Mouse (Mus musculus): ENCODE measurements at regions not wholly inside any gene's neighbourhood (a gene's known extent, or its start where the extent isn't known, plus 50 kb on each side); places are given as distances from the start of the nearest gene placed in this dataset.
"Not testable (repeated sequence)": the region's sequence is repeated elsewhere in the genome, so short reads cannot be mapped to it uniquely, and the experiment has no call there.

DNA sequence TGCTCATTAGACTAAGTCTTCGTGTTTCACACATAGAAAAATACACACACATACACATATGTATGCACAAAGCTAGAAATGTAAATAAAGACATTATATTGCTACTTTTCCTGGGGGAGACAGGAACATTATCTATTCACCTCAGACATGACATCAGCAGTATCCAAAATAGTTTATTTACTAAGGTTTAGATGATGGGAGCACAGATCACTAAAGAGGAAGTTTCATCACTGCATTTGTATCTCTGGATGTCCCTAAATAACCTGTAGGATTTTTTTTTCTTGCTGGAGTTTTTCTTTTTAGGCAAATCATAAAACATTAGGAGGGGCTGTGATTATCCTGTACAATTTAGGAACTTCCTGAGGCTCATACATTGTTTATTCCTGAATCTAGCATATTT, 576.1 kb upstream of the Gje1 start:
- Histone ChIP-seq H3K9me3 (replicated peaks; ENCODE audit: low read length) (no peaks in the 10 kb centered on the region), H3K27me3 (replicated peaks) (no peaks in the 10 kb centered on the region), H3K36me3 (replicated peaks in 1 of 2; ENCODE audit: control insufficient read depth in 1 of 2, insufficient read depth in 1 of 2, low read length in 1 of 2) (no peaks in the 10 kb centered on the region), H3K4me1 (ENCODE audit: control insufficient read depth in 1 of 2, insufficient read depth in 2 of 2) (no peaks in the 10 kb centered on the region), H3K79me2 (replicated peaks; ENCODE audit: control insufficient read depth, extremely low read depth, insufficient read depth, poor library complexity, severe bottlenecking) (no peaks in the 10 kb centered on the region), H3K27ac (ENCODE audit: insufficient read depth, low read depth) (no peak overlapping the region), H3K4me2 (ENCODE audit: insufficient read depth, low read depth, poor library complexity, severe bottlenecking) (no peak overlapping the region), H3K4me3 (replicated peaks in 1 of 3; ENCODE audit: low read depth in 2 of 3, low read length in 2 of 3, poor library complexity in 1 of 3) (no peak overlapping the region), H3K9ac (ENCODE audit: insufficient read depth, low read depth) (no peak overlapping the region)
- dilution Hi-C loops (cut with MboI; ENCODE audit: extremely low pct_ligation_motif_present, extremely low pct_unique_long_range_greater_than_20kb, low sequenced_read_pairs) (no loop called here), in situ Hi-C loops (cut with MboI; ENCODE audit: low pct_ligation_motif_present, low pct_unique_long_range_greater_than_20kb, low sequenced_read_pairs) (no loop called here)
- no peak for TF ChIP-seq MAX (IDR thresholded peaks at IDR 0.05; ENCODE audit: low read length)
- no peak for TF ChIP-seq E2F4 (IDR thresholded peaks at IDR 0.05; ENCODE audit: insufficient replicate concordance, low read depth, low read length)
- TF ChIP-seq RAD21 (IDR thresholded peaks at IDR 0.05; ENCODE audit: low read depth, low read length) = no peak
- no peak for TF ChIP-seq ZMIZ1 (IDR thresholded peaks at IDR 0.05; ENCODE audit: low read depth, low read length)
- no peak for TF ChIP-seq MEF2A (IDR thresholded peaks at IDR 0.05; ENCODE audit: borderline replicate concordance, low read depth, low read length)
- no peak for DNase-seq (ENCODE audit: extremely low read depth)

DNA sequence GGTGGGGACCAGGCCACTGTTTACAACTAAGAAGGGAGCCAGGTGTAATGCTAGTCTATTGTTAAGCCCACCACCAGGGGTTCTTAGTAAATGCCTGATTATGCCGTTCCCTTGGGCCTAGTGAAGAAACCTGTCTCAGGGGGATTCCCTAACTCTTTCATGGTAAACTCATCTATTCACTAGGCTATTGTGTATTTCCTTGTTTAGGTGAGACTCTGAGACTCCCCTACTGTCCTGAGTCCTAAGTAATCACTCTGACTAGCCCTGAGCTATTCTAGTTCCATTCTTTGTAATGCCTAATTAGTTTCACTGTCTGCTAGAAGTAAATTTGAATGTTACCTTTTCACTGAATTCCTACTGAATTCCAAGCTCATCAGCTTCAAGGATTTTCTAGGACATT, 545.3 kb upstream of the Gje1 start:
- H3K9me3 ChIP-seq (replicated peaks; ENCODE audit: low read length); H3K4me1 ChIP-seq (ENCODE audit: control insufficient read depth in 1 of 2, insufficient read depth in 2 of 2); DNase-seq (ENCODE audit: extremely low read depth); H3K9ac ChIP-seq (ENCODE audit: insufficient read depth, low read depth); H3K27me3 ChIP-seq (replicated peaks); H3K36me3 ChIP-seq (replicated peaks in 1 of 2; ENCODE audit: control insufficient read depth in 1 of 2, insufficient read depth in 1 of 2, low read length in 1 of 2); dilution Hi-C loops (cut with MboI; ENCODE audit: extremely low pct_ligation_motif_present, extremely low pct_unique_long_range_greater_than_20kb, low sequenced_read_pairs); H3K27ac ChIP-seq (ENCODE audit: insufficient read depth, low read depth); H3K4me2 ChIP-seq (ENCODE audit: insufficient read depth, low read depth, poor library complexity, severe bottlenecking); H3K4me3 ChIP-seq (replicated peaks in 1 of 3; ENCODE audit: low read depth in 2 of 3, low read length in 2 of 3, poor library complexity in 1 of 3); H3K79me2 ChIP-seq (replicated peaks; ENCODE audit: control insufficient read depth, extremely low read depth, insufficient read depth, poor library complexity, severe bottlenecking); in situ Hi-C loops (cut with MboI; ENCODE audit: low pct_ligation_motif_present, low pct_unique_long_range_greater_than_20kb, low sequenced_read_pairs): not testable (repeated sequence)

DNA sequence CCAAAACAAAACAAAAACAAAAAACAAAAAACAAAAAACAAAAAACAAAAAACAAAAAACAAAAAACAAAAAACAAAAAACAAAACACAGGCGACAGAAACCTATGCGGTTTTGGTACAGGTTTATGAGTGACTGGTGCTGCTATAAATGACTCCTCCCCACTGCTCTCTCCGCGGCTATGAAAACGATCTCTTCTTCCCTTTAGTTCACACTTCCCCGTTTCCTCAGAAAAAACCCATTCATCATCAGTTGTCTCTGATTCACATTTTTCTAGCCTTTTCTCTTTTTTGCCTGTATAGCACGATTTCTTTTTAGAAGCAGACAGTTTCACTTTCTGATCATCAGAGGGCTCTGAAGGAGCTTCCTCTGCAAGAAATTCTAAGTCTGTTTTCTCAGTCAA, 544.3 kb upstream of the Gje1 start:
- H3K4me3 ChIP-seq (replicated peaks in 1 of 3; ENCODE audit: low read depth in 2 of 3, low read length in 2 of 3, poor library complexity in 1 of 3); H3K79me2 ChIP-seq (replicated peaks; ENCODE audit: control insufficient read depth, extremely low read depth, insufficient read depth, poor library complexity, severe bottlenecking); H3K4me1 ChIP-seq (ENCODE audit: control insufficient read depth in 1 of 2, insufficient read depth in 2 of 2); H3K9me3 ChIP-seq (replicated peaks; ENCODE audit: low read length); in situ Hi-C loops (cut with MboI; ENCODE audit: low pct_ligation_motif_present, low pct_unique_long_range_greater_than_20kb, low sequenced_read_pairs); dilution Hi-C loops (cut with MboI; ENCODE audit: extremely low pct_ligation_motif_present, extremely low pct_unique_long_range_greater_than_20kb, low sequenced_read_pairs); H3K36me3 ChIP-seq (replicated peaks in 1 of 2; ENCODE audit: control insufficient read depth in 1 of 2, insufficient read depth in 1 of 2, low read length in 1 of 2); H3K9ac ChIP-seq (ENCODE audit: insufficient read depth, low read depth); H3K4me2 ChIP-seq (ENCODE audit: insufficient read depth, low read depth, poor library complexity, severe bottlenecking); H3K27ac ChIP-seq (ENCODE audit: insufficient read depth, low read depth); H3K27me3 ChIP-seq (replicated peaks): not testable (repeated sequence)
- DNase-seq (ENCODE audit: extremely low read depth) = peak; percentile 47

DNA sequence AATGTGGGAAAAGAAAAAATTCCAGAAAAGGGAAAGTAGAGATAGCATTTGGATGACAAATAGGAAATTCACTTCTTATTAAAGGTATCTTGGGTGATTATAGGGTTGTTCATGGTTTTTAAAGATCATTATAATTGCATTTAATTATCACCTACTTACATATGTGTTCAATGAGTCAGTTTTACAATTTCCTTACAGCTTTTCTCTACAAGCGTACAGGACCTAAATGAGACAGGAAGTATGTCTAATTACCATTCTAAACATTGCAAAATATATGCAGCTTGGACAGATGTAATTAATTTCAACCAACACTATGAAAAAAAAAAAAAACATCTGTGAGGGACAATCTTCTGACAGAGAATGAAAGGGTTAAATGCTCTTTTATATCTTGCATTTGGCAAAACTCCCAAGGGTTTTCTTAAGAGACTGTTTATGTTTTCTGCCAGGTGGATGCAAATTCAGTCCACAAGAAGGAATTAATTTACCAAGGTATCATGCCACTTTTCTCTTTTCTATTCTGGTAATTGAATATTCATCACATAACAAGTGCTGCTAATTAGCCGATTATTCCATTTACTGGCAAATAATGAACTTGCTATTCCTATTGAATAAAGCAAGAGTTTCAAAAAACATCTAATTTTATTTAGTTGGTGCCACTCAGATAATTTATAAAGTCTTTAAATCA, 531.5 kb upstream of the Gje1 start:
- Histone ChIP-seq H3K27me3 (replicated peaks) (no peaks in the 10 kb centered on the region), H3K27ac (ENCODE audit: insufficient read depth, low read depth) (no peak overlapping the region), H3K4me3 (replicated peaks in 1 of 3; ENCODE audit: low read depth in 2 of 3, low read length in 2 of 3, poor library complexity in 1 of 3) (no peak overlapping the region), H3K36me3 (replicated peaks in 1 of 2; ENCODE audit: control insufficient read depth in 1 of 2, insufficient read depth in 1 of 2, low read length in 1 of 2) (no peaks in the 10 kb centered on the region), H3K4me1 (ENCODE audit: control insufficient read depth in 1 of 2, insufficient read depth in 2 of 2) (no peaks in the 10 kb centered on the region), H3K9ac (ENCODE audit: insufficient read depth, low read depth) (no peak overlapping the region), H3K4me2 (ENCODE audit: insufficient read depth, low read depth, poor library complexity, severe bottlenecking) (no peak overlapping the region), H3K79me2 (replicated peaks; ENCODE audit: control insufficient read depth, extremely low read depth, insufficient read depth, poor library complexity, severe bottlenecking) (no peaks in the 10 kb centered on the region), H3K9me3 (replicated peaks; ENCODE audit: low read length) (no peaks in the 10 kb centered on the region)
- DNase-seq (ENCODE audit: extremely low read depth) = no peak
- TF ChIP-seq NELFE (IDR thresholded peaks at IDR 0.05; ENCODE audit: low read depth, low read length) (no peak), PAX5 (IDR thresholded peaks at IDR 0.05; ENCODE audit: low read length) (no peak), USF1 (IDR thresholded peaks at IDR 0.05; ENCODE audit: low read depth, low read length) (no peak), TCF12 (IDR thresholded peaks at IDR 0.05; ENCODE audit: low read depth, low read length) (no peak), E2F4 (IDR thresholded peaks at IDR 0.05; ENCODE audit: insufficient replicate concordance, low read depth, low read length) (no peak), ZNF384 (IDR thresholded peaks at IDR 0.05; ENCODE audit: low read depth, low read length) (no peak)
- in situ Hi-C loops (cut with MboI; ENCODE audit: low pct_ligation_motif_present, low pct_unique_long_range_greater_than_20kb, low sequenced_read_pairs) (no loop called here), dilution Hi-C loops (cut with MboI; ENCODE audit: extremely low pct_ligation_motif_present, extremely low pct_unique_long_range_greater_than_20kb, low sequenced_read_pairs) (no loop called here)
